Mouse (Mus musculus): ENCODE results near the gene Tmbim6. TPM values are rescaled to one million over a fixed set of nuclear protein-coding genes. Genes with fewer than 3 reads are reported as not detected.
"Not testable (repeated sequence)": the region's sequence is repeated elsewhere in the genome, so short reads cannot be mapped to it uniquely, and the experiment has no call there.

Tmbim6 gene
- polyA plus RNA-seq, 1 experiment from 2014 or later: 233 TPM

- Histone ChIP-seq H3K36me3 (ENCODE audit: control insufficient read depth, insufficient read depth, low read length) (no peaks in the 10 kb centered on the region), H3K4me3 (ENCODE audit: low read depth, low read length) (no peak overlapping the region), H3K27ac (ENCODE audit: low read depth, low read length) (no peak overlapping the region), H3K4me1 (ENCODE audit: control insufficient read depth, insufficient read depth, low read length) (no peaks in the 10 kb centered on the region), H3K9me3 (replicated peaks; ENCODE audit: control insufficient read depth, low read length) (0 out of 2 replicates have a peak, but pooled peaks cover 2% of the 10 kb centered on the region), H3K9ac (ENCODE audit: low read depth, low read length) (no peak overlapping the region), H3K4me2 (no peak overlapping the region), H3K27me3 (ENCODE audit: control insufficient read depth, insufficient read depth, low read length) (no peaks in the 10 kb centered on the region)
- WGBS (ENCODE audit: insufficient replicate concordance): 84% methylated on average over 5 of the region's 5 CpGs
- ATAC-seq (replicated peaks; ENCODE audit: insufficient number of reproducible peaks, low FRiP score, low TSS enrichment): no peak
Measured at GRCm38 (mm10) chr15:99375036-99375435, 17.6 kb upstream of the Tmbim6 start.

GRCm38 (mm10) chr15:99375581-99375980, 17.1 kb upstream of the Tmbim6 start:
- 78% methylated on average over 3 of the region's 3 CpGs for WGBS (ENCODE audit: insufficient replicate concordance)
- H3K9me3 ChIP-seq (replicated peaks; ENCODE audit: control insufficient read depth, low read length): 0 out of 2 replicates have a peak, but pooled peaks cover 2% of the 10 kb centered on the region
- no peak overlapping the region for H3K4me3 ChIP-seq (ENCODE audit: low read depth, low read length)
- H3K36me3 ChIP-seq (ENCODE audit: control insufficient read depth, insufficient read depth, low read length): no peaks in the 10 kb centered on the region
- no peak overlapping the region for H3K9ac ChIP-seq (ENCODE audit: low read depth, low read length)
- no peak overlapping the region for H3K27ac ChIP-seq (ENCODE audit: low read depth, low read length)
- no peaks in the 10 kb centered on the region for H3K27me3 ChIP-seq (ENCODE audit: control insufficient read depth, insufficient read depth, low read length)
- no peaks in the 10 kb centered on the region for H3K4me1 ChIP-seq (ENCODE audit: control insufficient read depth, insufficient read depth, low read length)
- H3K4me2 ChIP-seq: no peak overlapping the region
- ATAC-seq (replicated peaks; ENCODE audit: insufficient number of reproducible peaks, low FRiP score, low TSS enrichment): no peak

- WGBS (ENCODE audit: insufficient replicate concordance): 89% methylated on average over 5 of the region's 5 CpGs
Measured at GRCm38 (mm10) chr15:99376240-99376639, 16.4 kb upstream of the Tmbim6 start.

GRCm38 (mm10) chr15:99382893-99383292, 9.8 kb upstream of the Tmbim6 start:
- Histone ChIP-seq H3K9ac (ENCODE audit: low read depth, low read length) (no peak overlapping the region), H3K36me3 (ENCODE audit: control insufficient read depth, insufficient read depth, low read length) (no peaks in the 10 kb centered on the region), H3K27me3 (ENCODE audit: control insufficient read depth, insufficient read depth, low read length) (no peaks in the 10 kb centered on the region), H3K9me3 (replicated peaks; ENCODE audit: control insufficient read depth, low read length) (0 out of 2 replicates have a peak, but pooled peaks cover 2% of the 10 kb centered on the region), H3K4me3 (ENCODE audit: low read depth, low read length) (no peak overlapping the region), H3K4me1 (ENCODE audit: control insufficient read depth, insufficient read depth, low read length) (no peaks in the 10 kb centered on the region), H3K27ac (ENCODE audit: low read depth, low read length) (no peak overlapping the region), H3K4me2 (no peak overlapping the region)
- no peak for ATAC-seq (replicated peaks; ENCODE audit: insufficient number of reproducible peaks, low FRiP score, low TSS enrichment)

More at GRCm38 (mm10) chr15:99376240-99376639, 16.4 kb upstream of the Tmbim6 start:
- ATAC-seq (replicated peaks; ENCODE audit: insufficient number of reproducible peaks, low FRiP score, low TSS enrichment): no peak
- H3K9me3 ChIP-seq (replicated peaks; ENCODE audit: control insufficient read depth, low read length): 0 out of 2 replicates have a peak, but pooled peaks cover 2% of the 10 kb centered on the region
- H3K27ac ChIP-seq (ENCODE audit: low read depth, low read length): no peak overlapping the region
- no peak overlapping the region for H3K9ac ChIP-seq (ENCODE audit: low read depth, low read length)
- H3K4me1 ChIP-seq (ENCODE audit: control insufficient read depth, insufficient read depth, low read length): no peaks in the 10 kb centered on the region
- no peaks in the 10 kb centered on the region for H3K36me3 ChIP-seq (ENCODE audit: control insufficient read depth, insufficient read depth, low read length)
- no peak overlapping the region for H3K4me2 ChIP-seq
- H3K4me3 ChIP-seq (ENCODE audit: low read depth, low read length): no peak overlapping the region
- H3K27me3 ChIP-seq (ENCODE audit: control insufficient read depth, insufficient read depth, low read length): no peaks in the 10 kb centered on the region

- no peak overlapping the region for H3K4me3 ChIP-seq (ENCODE audit: low read depth, low read length)
- no peak overlapping the region for H3K4me2 ChIP-seq
- H3K9me3 ChIP-seq (replicated peaks; ENCODE audit: control insufficient read depth, low read length): no peaks in the 10 kb centered on the region
- no peaks in the 10 kb centered on the region for H3K27me3 ChIP-seq (ENCODE audit: control insufficient read depth, insufficient read depth, low read length)
- H3K36me3 ChIP-seq (ENCODE audit: control insufficient read depth, insufficient read depth, low read length): no peaks in the 10 kb centered on the region
- 57% methylated on average over 6 of the region's 6 CpGs for WGBS (ENCODE audit: insufficient replicate concordance)
- no peak overlapping the region for H3K27ac ChIP-seq (ENCODE audit: low read depth, low read length)
- no peak for ATAC-seq (replicated peaks; ENCODE audit: insufficient number of reproducible peaks, low FRiP score, low TSS enrichment)
- H3K9ac ChIP-seq (ENCODE audit: low read depth, low read length): no peak overlapping the region
- no peaks in the 10 kb centered on the region for H3K4me1 ChIP-seq (ENCODE audit: control insufficient read depth, insufficient read depth, low read length)
Measured at GRCm38 (mm10) chr15:99384071-99384470, 8.6 kb upstream of the Tmbim6 start.

GRCm38 (mm10) chr15:99386110-99386509, 6.6 kb upstream of the Tmbim6 start:
- not testable (repeated sequence) for H3K36me3 ChIP-seq (ENCODE audit: control insufficient read depth, insufficient read depth, low read length); H3K9me3 ChIP-seq (replicated peaks; ENCODE audit: control insufficient read depth, low read length); ATAC-seq (replicated peaks; ENCODE audit: insufficient number of reproducible peaks, low FRiP score, low TSS enrichment); H3K27ac ChIP-seq (ENCODE audit: low read depth, low read length); H3K4me2 ChIP-seq; H3K27me3 ChIP-seq (ENCODE audit: control insufficient read depth, insufficient read depth, low read length); H3K9ac ChIP-seq (ENCODE audit: low read depth, low read length); H3K4me3 ChIP-seq (ENCODE audit: low read depth, low read length); H3K4me1 ChIP-seq (ENCODE audit: control insufficient read depth, insufficient read depth, low read length)
- WGBS (ENCODE audit: insufficient replicate concordance): 56% methylated on average over 3 of the region's 3 CpGs

GRCm38 (mm10) chr15:99386796-99387195, 5.9 kb upstream of the Tmbim6 start:
- Histone ChIP-seq H3K27me3 (ENCODE audit: control insufficient read depth, insufficient read depth, low read length) (no peaks in the 10 kb centered on the region), H3K4me2 (no peak overlapping the region), H3K9me3 (replicated peaks; ENCODE audit: control insufficient read depth, low read length) (no peaks in the 10 kb centered on the region), H3K36me3 (ENCODE audit: control insufficient read depth, insufficient read depth, low read length) (no peaks in the 10 kb centered on the region), H3K4me3 (ENCODE audit: low read depth, low read length) (no peak overlapping the region), H3K4me1 (ENCODE audit: control insufficient read depth, insufficient read depth, low read length) (no peaks in the 10 kb centered on the region), H3K9ac (ENCODE audit: low read depth, low read length) (no peak overlapping the region), H3K27ac (ENCODE audit: low read depth, low read length) (no peak overlapping the region)
- ATAC-seq (replicated peaks; ENCODE audit: insufficient number of reproducible peaks, low FRiP score, low TSS enrichment): no peak
- WGBS (ENCODE audit: insufficient replicate concordance): 74% methylated on average over 3 of the region's 3 CpGs

- Histone ChIP-seq H3K27me3 (ENCODE audit: control insufficient read depth, insufficient read depth, low read length) (no peaks in the 10 kb centered on the region), H3K4me1 (ENCODE audit: control insufficient read depth, insufficient read depth, low read length) (peaks cover 5% of the 10 kb centered on the region), H3K36me3 (ENCODE audit: control insufficient read depth, insufficient read depth, low read length) (no peaks in the 10 kb centered on the region), H3K9me3 (replicated peaks; ENCODE audit: control insufficient read depth, low read length) (no peaks in the 10 kb centered on the region), H3K9ac (ENCODE audit: low read depth, low read length) (no peak overlapping the region), H3K4me3 (ENCODE audit: low read depth, low read length) (no peak overlapping the region), H3K4me2 (no peak overlapping the region), H3K27ac (ENCODE audit: low read depth, low read length) (no peak overlapping the region)
- ATAC-seq (replicated peaks; ENCODE audit: insufficient number of reproducible peaks, low FRiP score, low TSS enrichment): no peak
- WGBS (ENCODE audit: insufficient replicate concordance): 70% methylated on average over 4 of the region's 4 CpGs
Measured at GRCm38 (mm10) chr15:99387976-99388375, 4.7 kb upstream of the Tmbim6 start.

GRCm38 (mm10) chr15:99390472-99391401, 1.9 kb upstream of the Tmbim6 start:
- Histone ChIP-seq H3K4me2 (no peak overlapping the region), H3K9ac (ENCODE audit: low read depth, low read length) (no peak overlapping the region), H3K9me3 (replicated peaks; ENCODE audit: control insufficient read depth, low read length) (no peaks in the 10 kb centered on the region), H3K4me3 (ENCODE audit: low read depth, low read length) (no peak overlapping the region), H3K4me1 (ENCODE audit: control insufficient read depth, insufficient read depth, low read length) (peaks cover 21% of the 10 kb centered on the region), H3K36me3 (ENCODE audit: control insufficient read depth, insufficient read depth, low read length) (no peaks in the 10 kb centered on the region), H3K27ac (ENCODE audit: low read depth, low read length) (no peak overlapping the region), H3K27me3 (ENCODE audit: control insufficient read depth, insufficient read depth, low read length) (no peaks in the 10 kb centered on the region)
- WGBS (ENCODE audit: insufficient replicate concordance): 36% methylated on average over 7 of the region's 7 CpGs
- ATAC-seq (replicated peaks; ENCODE audit: insufficient number of reproducible peaks, low FRiP score, low TSS enrichment): no peak
